13 mouse cellular contexts compared by ENCODE assay signal in the genomic region with DNA sequence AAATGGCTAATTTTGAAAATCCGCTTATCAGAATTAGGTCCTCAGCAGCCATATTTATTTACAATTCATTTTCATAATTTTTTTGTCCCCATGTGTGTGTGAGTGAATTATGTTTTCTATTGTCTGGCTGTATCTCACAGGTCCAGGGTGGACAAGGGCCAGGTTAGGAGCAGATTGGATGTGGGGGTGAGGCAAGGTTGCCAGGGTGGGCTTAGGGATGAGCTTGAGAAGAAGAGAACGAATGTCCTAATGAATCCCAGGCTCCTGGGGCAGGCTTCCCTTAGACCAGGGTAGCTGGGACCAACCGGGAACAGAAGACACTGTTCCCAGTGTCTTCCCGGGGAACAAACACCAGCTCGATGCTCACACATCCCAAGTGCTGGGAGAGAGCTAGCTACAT.
DNase-seq lines count a peak whose midpoint lies in the region; ATAC-seq and TF ChIP-seq lines count a peak whose summit lies in the region.
"Had no signal": no experiment of that assay in that cellular context is flagged by ENCODE, and none has a peak within 500 bp of the region (broad histone marks: within the 10 kb centered on the region; RNA-seq: fewer than 3 reads in every experiment).

No protein-coding gene starts in this region.

- WGBS in forebrain, embryonic 15.5 days: 41% methylated on average over 5 of the region's 5 CpGs
- 54% methylated on average over 5 of the region's 5 CpGs for WGBS in limb, embryonic 13.5 days
- WGBS in neural tube, embryonic 15.5 days: 47% methylated on average over 5 of the region's 5 CpGs

- no peak for TF ChIP-seq CTCF in left cerebral cortex, adult 2 months (IDR thresholded peaks at IDR 0.05)

- H3K4me2 ChIP-seq in forebrain, embryonic 15.5 days (replicated peaks): peak overlapping the region; percentile 48
- H3K4me2 ChIP-seq in limb, embryonic 13.5 days (replicated peaks): peak overlapping the region; percentile 50; the same call in 1 of the 2 replicates
- peak overlapping the region; percentile 49 for H3K4me2 ChIP-seq in neural tube, embryonic 15.5 days

- H3K27me3 ChIP-seq in forebrain, embryonic 15.5 days: no peaks in the 10 kb centered on the region
- H3K27me3 ChIP-seq in limb, embryonic 13.5 days: peaks cover 26% of the 10 kb centered on the region
- H3K27me3 ChIP-seq in neural tube, embryonic 15.5 days (replicated peaks): no peaks in the 10 kb centered on the region

- no peaks in the 10 kb centered on the region for H3K9me3 ChIP-seq in forebrain, embryonic 15.5 days
- H3K9me3 ChIP-seq in limb, embryonic 13.5 days: no peaks in the 10 kb centered on the region
- no peaks in the 10 kb centered on the region for H3K9me3 ChIP-seq in neural tube, embryonic 15.5 days (replicated peaks)

- H3K4me3 ChIP-seq in left cerebral cortex, adult 2 months: peak overlapping the region; percentile 23
- peak overlapping the region; percentile 24 for H3K4me3 ChIP-seq in forebrain, embryonic 15.5 days
- no peak overlapping the region for H3K4me3 ChIP-seq in limb, embryonic 13.5 days
- H3K4me3 ChIP-seq in neural tube, embryonic 15.5 days (replicated peaks): no peak overlapping the region
- H3K4me3 ChIP-seq: megakaryocyte, embryonic 14.5 days had no signal

- intact Hi-C loops in left cerebral cortex, adult 2 months (cut with DNase I): no loop called here
- intact Hi-C loops in left cerebral cortex, postnatal 25 days (cut with DNase I): no loop called here

- H3K36me3 ChIP-seq in forebrain, embryonic 15.5 days: no peaks in the 10 kb centered on the region
- H3K36me3 ChIP-seq in limb, embryonic 13.5 days: no peaks in the 10 kb centered on the region
- no peaks in the 10 kb centered on the region for H3K36me3 ChIP-seq in neural tube, embryonic 15.5 days

- peak overlapping the region; percentile 42 for H3K9ac ChIP-seq in forebrain, embryonic 15.5 days (replicated peaks)
- no peak overlapping the region for H3K9ac ChIP-seq in limb, embryonic 13.5 days
- H3K9ac ChIP-seq in neural tube, embryonic 15.5 days (replicated peaks): no peak overlapping the region

- peak overlapping the region; percentile 80 for H3K27ac ChIP-seq in left cerebral cortex, adult 2 months
- H3K27ac ChIP-seq in forebrain, embryonic 15.5 days (replicated peaks): peak overlapping the region; percentile 69
- H3K27ac ChIP-seq in limb, embryonic 13.5 days: no peak overlapping the region
- H3K27ac ChIP-seq in neural tube, embryonic 15.5 days (replicated peaks): no peak overlapping the region

- DNase-seq in left cerebral cortex, adult 2 months (ENCODE audit: extremely low spot score in 1 of 2, low spot score in 2 of 2): no peak
- DNase-seq in left cerebral cortex, postnatal 25 days (ENCODE audit: low spot score in 2 of 2): no peak
- DNase-seq in thymus, adult 18-20 months: no peak
- no peak for DNase-seq in thymus, postnatal 25 days
- DNase-seq in spleen, postnatal 10 days (ENCODE audit: low spot score in 2 of 2): no peak
- DNase-seq: adrenal gland, adult 8-10 months; gastrocnemius, postnatal 25 days; heart, postnatal 36 days; thymus, postnatal 14 days had no signal

- ATAC-seq in forebrain, embryonic 15.5 days (replicated peaks): no peak
- no peak for ATAC-seq in limb, embryonic 13.5 days (ENCODE audit: low FRiP score, low read depth)
- ATAC-seq in neural tube, embryonic 15.5 days (ENCODE audit: low FRiP score): no peak

- H3K4me1 ChIP-seq in forebrain, embryonic 15.5 days: peaks cover 48% of the 10 kb centered on the region
- H3K4me1 ChIP-seq in limb, embryonic 13.5 days: peaks cover 26% of the 10 kb centered on the region
- H3K4me1 ChIP-seq in neural tube, embryonic 15.5 days: peaks cover 43% of the 10 kb centered on the region
- H3K4me1 ChIP-seq: megakaryocyte, embryonic 14.5 days had no signal

Comparison
In these comparisons a context has a peak if more than half of its experiments do, and no peak if none do; other contexts are left out.
1. H3K27ac ChIP-seq: peak in left cerebral cortex, adult 2 months (single experiment) and forebrain, embryonic 15.5 days (single experiment); none in limb, embryonic 13.5 days (single experiment) and neural tube, embryonic 15.5 days (single experiment).
2. H3K4me3 ChIP-seq: peak in left cerebral cortex, adult 2 months (single experiment) and forebrain, embryonic 15.5 days (single experiment); none in limb, embryonic 13.5 days (single experiment) and neural tube, embryonic 15.5 days (single experiment).
3. Peak in every context shown above with its lines, with median percentiles within 50 percentile points of each other: H3K4me2 ChIP-seq.